Mouse (Mus musculus): ENCODE data around the gene Xrcc1.

DNA sequence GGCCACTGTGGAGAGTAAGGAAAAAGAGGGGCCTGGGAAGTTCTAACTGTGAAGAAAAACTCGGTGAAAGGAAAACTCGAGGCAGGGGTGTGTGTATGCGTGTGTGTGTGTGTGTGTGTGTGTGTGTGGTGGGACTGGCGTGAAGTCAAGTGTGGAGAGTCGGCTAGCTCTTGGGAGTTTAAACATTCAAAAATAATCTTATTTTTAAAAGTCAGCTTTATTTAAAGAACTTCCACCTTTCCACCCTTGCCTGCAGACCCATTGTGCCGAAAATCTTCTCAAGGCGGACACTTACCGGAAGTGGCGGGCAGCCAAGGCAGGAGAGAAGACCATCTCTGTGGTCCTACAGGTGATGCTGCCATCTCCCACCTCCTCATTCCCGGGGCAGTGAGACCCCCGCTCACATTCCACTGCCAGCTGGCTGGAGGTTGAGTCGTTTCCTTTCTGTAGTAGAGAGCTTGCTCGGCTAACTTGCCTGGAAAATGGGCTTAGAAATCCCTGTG lies 1.5 kb downstream of the Xrcc1 start:
- TF ChIP-seq CTCF (IDR thresholded peaks at IDR 0.05; ENCODE audit: extremely low read depth, insufficient read depth, insufficient read length, insufficient replicate concordance) (no peak), POLR2A (IDR thresholded peaks at IDR 0.05; ENCODE audit: low read depth, low read length) (no peak)

All from spleen, adult 2 months (tissue).